Mouse (Mus musculus) liver, adult 2 months (tissue): ENCODE measurements around the gene Erbb3. TPM values are rescaled to one million over a fixed set of nuclear protein-coding genes. Genes with fewer than 3 reads are reported as not detected.

Experiments used
- DNase-seq: peaks from one replicate; pipeline ENCODE4 v3.0.0-alpha.2; 2011; ENCODE audit warnings: low read depth, low spot score; ENCODE audit errors: extremely low read depth
- H3K27ac ChIP-seq: fragments of 200-500 bp; replicated peaks from 2 replicates; pipeline ENCODE4 v1.5.1; 2012; ENCODE audit warnings: low read depth, mild to moderate bottlenecking, control low read depth, inconsistent platforms, low read length; ENCODE audit not compliant: insufficient read depth
- H3K27me3 ChIP-seq: fragments of 200-500 bp; 2 replicates; pipeline ENCODE4 v1.6.1; 2012; ENCODE audit warnings: mild to moderate bottlenecking, moderate library complexity, low read length, inconsistent platforms; ENCODE audit not compliant: control insufficient read depth, insufficient read depth
- H3K36me3 ChIP-seq: fragments of 200-500 bp; 2 replicates; pipeline ENCODE4 v1.6.1; 2012; ENCODE audit warnings: low read length, inconsistent platforms; ENCODE audit not compliant: control insufficient read depth, insufficient read depth
- H3K4me1 ChIP-seq: fragments of 200-500 bp; 2 replicates; pipeline ENCODE4 v1.6.1; 2011; ENCODE audit warnings: low read length; ENCODE audit not compliant: control insufficient read depth, insufficient read depth
- H3K4me3 ChIP-seq: fragments of 200-500 bp; 2 replicates; pipeline ENCODE4 v1.5.1; 2011; ENCODE audit warnings: low read depth, mild to moderate bottlenecking, control low read depth, low read length, moderate library complexity; ENCODE audit not compliant: insufficient read depth
- H3K79me2 ChIP-seq: fragments of 200-500 bp; 2 replicates; pipeline ENCODE4 v1.6.1; 2012; ENCODE audit warnings: inconsistent platforms, mild to moderate bottlenecking, low read length, moderate library complexity; ENCODE audit not compliant: control insufficient read depth, insufficient read depth
- H3K9ac ChIP-seq: fragments of 200-500 bp; 2 replicates; pipeline ENCODE4 v1.6.1; 2012; ENCODE audit warnings: low read depth, mild to moderate bottlenecking, control low read depth, inconsistent platforms, low read length
- CTCF ChIP-seq: fragments of 200-500 bp; IDR thresholded peaks from 2 replicates; pipeline ENCODE4 v1.5.1; 2011; ENCODE audit warnings: low read depth, low read length, control low read depth
- POLR2A ChIP-seq: fragments of 200-500 bp; IDR thresholded peaks from 2 replicates; pipeline ENCODE4 v1.6.1; 2011; ENCODE audit warnings: low read length, control low read depth; ENCODE audit not compliant: insufficient read depth; ENCODE audit errors: extremely low read depth
- WGBS: fragments of 180-500 bp; shearing (Covaris S2); methylation state at CpG from one replicate; pipeline ENCODE4 v1.1.7; 2018; 5-methylcytosine and 5-hydroxymethylcytosine counted together
- polyA plus RNA-seq: library from polyadenylated mRNA; depleted of rRNA; stranded (reverse); fragments of >200 nt; gene quantifications from 2 replicates; pipeline ENCODE4 v1.2.3, GENCODE M21; 2012
- total RNA-seq: library from RNA; depleted of rRNA; stranded (reverse); fragments of >200 nt; gene quantifications from 2 replicates; pipeline ENCODE4 v1.2.3, GENCODE M21; 2014

Gene Erbb3
- total and polyA plus RNA-seq, 2 experiments = 37.9 to 92.9 TPM

DNA sequence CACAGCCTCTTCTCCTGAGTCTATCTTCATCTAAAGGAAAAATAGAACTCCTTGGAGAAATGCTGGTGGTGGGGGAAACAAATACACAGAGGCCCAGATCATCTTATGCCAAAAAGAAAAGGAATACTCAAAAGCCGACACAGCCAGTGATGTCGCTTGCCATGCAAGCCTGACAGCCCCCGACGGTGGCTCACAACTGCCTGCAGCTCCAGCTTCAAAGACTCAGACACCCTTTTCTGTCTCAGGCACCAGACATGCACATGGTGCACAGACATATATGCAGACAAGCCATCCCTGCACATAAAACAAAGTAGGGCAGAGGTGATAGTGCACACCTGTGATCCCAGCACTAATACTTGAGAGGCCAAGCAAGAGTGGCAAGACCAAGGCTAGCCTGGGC, 9.7 kb downstream of the Erbb3 start:
- Histone ChIP-seq H3K4me3 (no peak overlapping the region), H3K36me3 (peaks cover 79% of the 10 kb centered on the region)
- 94% methylated on average over 4 of the region's 4 CpGs for WGBS

DNA sequence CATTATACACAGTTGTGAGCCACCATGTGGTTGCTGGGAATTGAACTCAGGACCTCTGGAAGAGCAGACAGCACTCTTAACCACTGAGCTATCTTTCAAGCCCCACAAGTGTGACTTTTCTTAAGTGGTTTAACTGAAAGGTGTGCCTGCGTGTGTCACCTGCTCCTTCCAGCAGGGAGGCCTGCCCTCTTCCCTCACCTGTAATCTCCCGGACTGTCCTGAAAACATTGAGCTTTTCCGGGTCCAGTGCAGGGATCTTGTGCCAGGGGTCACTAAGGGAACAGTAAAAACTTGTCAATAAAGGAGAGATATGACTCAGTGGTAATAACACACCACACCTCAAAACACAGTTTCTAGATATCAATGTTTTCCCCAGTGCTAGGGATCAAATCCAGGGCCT, 10.2 kb downstream of the Erbb3 start:
- TF ChIP-seq CTCF (no peak), POLR2A (no peak)
- WGBS = 62% methylated on average over 3 of the region's 3 CpGs
- Histone ChIP-seq H3K36me3 (peaks cover 80% of the 10 kb centered on the region), H3K27me3 (no peaks in the 10 kb centered on the region), H3K4me3 (no peak overlapping the region), H3K79me2 (no peaks in the 10 kb centered on the region), H3K27ac (no peak overlapping the region), H3K9ac (no peak overlapping the region), H3K4me1 (no peaks in the 10 kb centered on the region; the same call in 1 of the 2 replicates)
- DNase-seq = no peak

More for the DNA sequence above, 9.7 kb downstream of the Erbb3 start:
- H3K79me2 ChIP-seq = no peaks in the 10 kb centered on the region
- H3K27ac ChIP-seq = no peak overlapping the region
- TF ChIP-seq POLR2A (no peak), CTCF (no peak)
- no peak for DNase-seq
- no peaks in the 10 kb centered on the region for H3K27me3 ChIP-seq
- no peak overlapping the region for H3K9ac ChIP-seq
- H3K4me1 ChIP-seq = no peaks in the 10 kb centered on the region; the same call in 1 of the 2 replicates

DNA sequence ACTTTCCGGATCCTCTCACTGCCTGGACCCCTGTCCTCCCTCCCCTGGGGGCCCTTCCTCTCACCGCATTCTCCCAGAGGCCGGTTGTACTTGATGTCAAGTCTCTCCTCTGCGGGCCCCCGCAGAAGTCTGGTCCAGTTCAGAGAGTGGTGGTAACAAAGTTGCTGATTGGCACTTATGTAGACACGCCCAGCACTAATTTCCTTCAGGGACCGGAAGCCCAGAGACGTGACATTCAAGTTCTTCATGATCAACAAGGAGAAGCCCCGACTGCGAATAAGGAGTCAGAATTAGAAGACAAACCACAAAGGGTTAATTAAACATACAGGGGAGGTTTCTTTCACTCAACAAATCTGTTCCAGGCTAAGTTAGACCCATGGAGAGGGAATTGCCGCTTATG, 11.1 kb downstream of the Erbb3 start:
- no peak for DNase-seq
- Histone ChIP-seq H3K27ac (no peak overlapping the region), H3K79me2 (no peaks in the 10 kb centered on the region), H3K4me1 (no peaks in the 10 kb centered on the region), H3K9ac (peak overlapping the region; percentile 16; the same call in 1 of the 2 replicates), H3K4me3 (0 out of 2 replicates have a peak overlapping the region, but pooled peaks have one; percentile 7), H3K36me3 (peaks cover 87% of the 10 kb centered on the region), H3K27me3 (no peaks in the 10 kb centered on the region)
- 89% methylated on average over 11 of the region's 11 CpGs for WGBS
- TF ChIP-seq CTCF (no peak), POLR2A (no peak)

DNA sequence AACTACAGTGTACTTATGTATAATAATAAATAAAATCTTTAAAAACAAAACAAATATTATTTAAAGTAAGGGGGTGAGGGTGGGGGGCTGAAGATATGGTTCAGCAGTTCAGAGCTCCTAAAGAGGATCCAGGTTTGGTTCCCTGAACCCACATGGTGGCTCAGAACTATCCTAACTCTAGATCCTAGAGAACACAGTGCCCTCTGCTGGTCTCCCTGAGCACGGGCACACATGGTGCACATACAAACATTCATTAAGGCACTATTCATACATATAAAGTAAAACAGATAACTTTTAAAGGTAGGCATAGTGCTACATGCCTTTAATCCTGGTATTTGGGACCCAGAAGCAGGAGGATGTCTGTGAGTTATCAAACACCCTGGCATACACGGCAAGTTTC, 14.4 kb downstream of the Erbb3 start:
- 92% methylated on average over 2 of the region's 2 CpGs for WGBS
- Histone ChIP-seq H3K9ac (no peak overlapping the region), H3K27ac (no peak overlapping the region), H3K36me3 (peaks cover 87% of the 10 kb centered on the region), H3K4me1 (no peaks in the 10 kb centered on the region), H3K4me3 (no peak overlapping the region), H3K27me3 (no peaks in the 10 kb centered on the region), H3K79me2 (no peaks in the 10 kb centered on the region)
- peak; percentile 66; the same call in 1 of the 2 replicates for TF ChIP-seq CTCF
- no peak for TF ChIP-seq POLR2A
- no peak for DNase-seq

DNA sequence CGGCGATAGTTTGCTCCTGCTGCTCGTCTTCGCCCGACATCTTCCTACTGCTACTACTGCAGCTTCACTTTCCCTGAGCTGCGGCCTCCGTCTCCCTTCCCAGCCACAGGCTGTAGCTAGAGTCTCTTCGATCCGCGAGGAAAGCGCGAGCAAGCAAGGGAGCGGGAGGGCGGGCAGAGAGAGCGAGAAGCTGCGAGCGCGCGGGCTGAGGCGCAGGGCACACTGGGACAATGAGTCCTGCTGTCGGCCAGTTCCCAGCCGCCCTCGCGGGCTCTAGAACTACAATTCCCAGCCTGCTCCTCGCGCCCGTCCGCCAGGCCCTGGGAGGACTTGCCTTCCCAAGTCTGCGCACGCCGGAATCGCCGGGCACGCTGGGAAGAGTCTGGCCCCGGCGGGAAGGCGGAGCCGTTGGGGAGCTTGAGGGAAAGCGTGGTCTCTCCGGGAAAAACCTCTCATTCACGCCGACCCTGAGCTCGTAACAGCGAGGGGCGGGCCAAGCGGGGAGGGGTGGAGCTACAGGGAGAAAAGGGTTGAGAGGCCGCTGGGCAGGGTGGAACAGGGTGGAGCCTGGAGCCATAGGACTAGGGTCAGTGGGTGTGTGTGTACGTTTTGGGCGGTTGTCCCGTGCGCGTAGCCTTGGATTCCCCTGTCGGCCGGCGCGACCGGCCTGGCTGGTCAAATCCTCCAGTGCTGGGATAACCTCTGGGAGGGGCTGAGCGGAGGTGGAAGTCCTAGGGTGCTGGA, 23.5 kb downstream of the Erbb3 start, which contains the start of gene Pa2g4:
Gene Pa2g4 (minus strand): TSS at position 200 of the 744 bp plus-strand sequence.
- Histone ChIP-seq H3K27me3 (no peaks in the 10 kb centered on the region), H3K4me3 (peak within 1 kb of the TSS; percentile 83), H3K27ac (peak within 1 kb of the TSS; percentile 70), H3K79me2 (peaks cover 7% of the 10 kb centered on the region; the same call in 1 of the 2 replicates), H3K36me3 (peaks cover 34% of the 10 kb centered on the region), H3K4me1 (peaks cover 6% of the 10 kb centered on the region), H3K9ac (peak within 1 kb of the TSS; percentile 92)
- no peak for TF ChIP-seq CTCF
- peak; percentile 89 for TF ChIP-seq POLR2A
- WGBS = under 1% methylated on average over 58 of the region's 58 CpGs
- DNase-seq = peak; percentile 94

DNA sequence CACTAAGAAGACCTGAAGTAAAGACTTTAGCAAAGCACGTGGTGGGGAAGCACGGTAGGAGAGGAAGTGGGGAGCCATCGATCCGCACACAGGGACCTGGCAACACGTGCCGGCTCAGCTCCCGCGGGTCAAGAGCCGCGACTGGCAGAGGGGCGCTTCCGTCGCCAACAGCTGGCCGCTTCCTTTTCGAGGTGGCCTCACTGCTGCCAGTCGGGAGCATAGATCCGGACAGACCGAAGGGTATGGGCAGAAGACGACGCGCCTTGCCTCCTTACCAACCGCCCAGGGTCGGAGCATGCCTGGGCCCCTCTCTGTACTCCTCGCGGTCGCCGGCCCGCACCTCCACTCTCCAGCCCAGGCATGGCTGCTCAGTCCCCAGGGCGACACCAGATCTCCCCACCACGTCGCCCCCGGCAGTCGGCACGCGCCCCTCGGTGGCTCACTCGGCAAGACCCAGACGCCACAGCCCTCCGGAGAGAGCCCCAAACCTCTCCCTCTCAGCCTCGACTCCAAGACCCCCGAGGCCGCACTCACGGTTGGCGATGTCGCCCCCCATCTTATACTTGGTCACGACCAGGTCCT, 24.2 kb downstream of the Erbb3 start:
- TF ChIP-seq CTCF (no peak), POLR2A (0 out of 2 replicates have a peak, but pooled peaks have one; percentile 8)
- H3K36me3 ChIP-seq = peaks cover 38% of the 10 kb centered on the region
- H3K27ac ChIP-seq = peak overlapping the region; percentile 69
- peak; percentile 57 for DNase-seq
- 1% methylated on average over 46 of the region's 46 CpGs for WGBS
- H3K4me3 ChIP-seq = peak overlapping the region; percentile 83
- peaks cover 6% of the 10 kb centered on the region for H3K4me1 ChIP-seq
- no peaks in the 10 kb centered on the region for H3K27me3 ChIP-seq
- peaks cover 7% of the 10 kb centered on the region; the same call in 1 of the 2 replicates for H3K79me2 ChIP-seq
- H3K9ac ChIP-seq = peak overlapping the region; percentile 92
